Mouse (Mus musculus) megakaryocyte, embryonic 14.5 days (primary cell): ENCODE data around the gene Zfp853.

Source experiments
- FLI1 ChIP-seq: IDR thresholded peaks from 2 replicates; pipeline ENCODE4 v1.6.1; 2012; ENCODE audit warnings: low read length, inconsistent platforms, mixed read lengths
- GATA1 ChIP-seq: IDR thresholded peaks from 3 replicates; pipeline ENCODE4 v1.6.1; 2012; ENCODE audit warnings: mixed read lengths, low read length, inconsistent platforms, borderline replicate concordance

- TF ChIP-seq GATA1 (no peak), FLI1 (no peak)
Measured at GRCm38 (mm10) chr5:143333872-143334271, 40.4 kb upstream of the Zfp853 start.
